Mouse (Mus musculus) forebrain, embryonic 13.5 days (tissue): ENCODE results near the gene A730049H05Rik. TPM values are rescaled to one million over a fixed set of nuclear protein-coding genes. Genes with fewer than 3 reads are reported as not detected.

Experiments
- ATAC-seq: fragments of 200-750 bp; cut with Nextera tagmentation; 2 replicates; pipeline ENCODE4 v1.8.0; 2017
- H3K27ac ChIP-seq: fragments of 300-500 bp; sonication (generic); 2 replicates; pipeline ENCODE4 v1.5.1; 2015; ENCODE audit warnings: inconsistent platforms, mild to moderate bottlenecking, moderate library complexity
- H3K27me3 ChIP-seq: fragments of 300-500 bp; sonication (generic); 2 replicates; pipeline ENCODE4 v1.6.1; 2015; ENCODE audit warnings: mild to moderate bottlenecking, inconsistent platforms
- H3K36me3 ChIP-seq: fragments of 300-500 bp; sonication (generic); 2 replicates; pipeline ENCODE4 v1.6.1; 2015; ENCODE audit warnings: mild to moderate bottlenecking, inconsistent platforms; ENCODE audit not compliant: poor library complexity, severe bottlenecking
- H3K4me1 ChIP-seq: fragments of 300-500 bp; sonication (generic); 2 replicates; pipeline ENCODE4 v1.6.1; 2015; ENCODE audit warnings: inconsistent platforms
- H3K4me2 ChIP-seq: fragments of 300-500 bp; sonication (generic); 2 replicates; pipeline ENCODE4 v1.6.1; 2015; ENCODE audit warnings: inconsistent platforms, mild to moderate bottlenecking, moderate library complexity
- H3K4me3 ChIP-seq: fragments of 300-500 bp; sonication (generic); 2 replicates; pipeline ENCODE4 v1.5.1; 2015; ENCODE audit warnings: mild to moderate bottlenecking, inconsistent platforms
- H3K9ac ChIP-seq: fragments of 300-500 bp; sonication (generic); 2 replicates; pipeline ENCODE4 v1.6.1; 2015; ENCODE audit warnings: mild to moderate bottlenecking, inconsistent platforms
- H3K9me3 ChIP-seq: fragments of 300-500 bp; sonication (generic); replicated peaks from 2 replicates; pipeline ENCODE4 v1.6.1; 2016; ENCODE audit warnings: inconsistent platforms
- WGBS: fragments of 180-500 bp; shearing (Covaris S2); methylation state at CpG from one replicate; pipeline ENCODE4 v1.1.7; 2015; 5-methylcytosine and 5-hydroxymethylcytosine counted together
- polyA plus RNA-seq: library from polyadenylated mRNA; unstranded; fragments of >200 nt; fragmentation: Nextera tagmentation; extraction: Ambion mirVana; gene quantifications from 2 replicates; pipeline ENCODE4 v1.2.1, GENCODE M21; 2015

The A730049H05Rik gene
- polyA plus RNA-seq, 1 experiment from 2014 or later: 0.25 TPM

DNA sequence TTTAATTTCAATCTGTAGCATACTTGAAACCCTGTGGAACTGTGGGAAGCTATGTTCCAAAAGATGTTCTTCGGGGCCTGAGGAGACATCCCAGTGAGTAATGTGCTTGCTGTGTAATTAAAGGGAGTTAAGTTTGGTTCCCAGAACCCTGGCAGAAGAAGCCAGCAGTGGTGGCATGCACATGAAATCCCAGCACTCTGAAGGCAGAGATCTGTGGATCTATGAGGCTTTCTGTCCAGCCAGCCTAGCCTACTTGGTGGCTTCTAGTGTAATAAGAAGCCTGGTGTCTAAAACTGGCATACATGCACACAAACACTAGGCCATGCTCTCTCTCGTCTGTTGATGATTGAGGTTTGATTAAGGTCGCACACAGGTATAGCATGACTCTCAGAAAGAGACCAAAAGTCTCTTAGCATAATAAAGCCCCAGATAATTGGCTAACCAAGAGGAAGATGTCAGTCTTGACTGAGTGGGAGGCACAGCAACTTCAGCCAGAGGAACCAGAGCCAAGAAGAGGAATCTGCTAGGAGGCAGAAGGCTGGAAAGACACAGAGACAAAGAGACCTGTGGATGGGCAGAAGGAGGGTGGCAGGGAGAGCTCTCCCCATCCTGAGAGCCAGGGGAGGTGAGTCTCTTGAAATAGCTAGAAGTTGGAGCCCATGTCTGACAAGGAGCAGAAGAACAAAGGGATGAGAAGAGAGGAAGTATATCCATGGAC is 11.9 kb upstream of the A730049H05Rik start:
- WGBS: 90% methylated on average over 3 of the region's 3 CpGs

DNA sequence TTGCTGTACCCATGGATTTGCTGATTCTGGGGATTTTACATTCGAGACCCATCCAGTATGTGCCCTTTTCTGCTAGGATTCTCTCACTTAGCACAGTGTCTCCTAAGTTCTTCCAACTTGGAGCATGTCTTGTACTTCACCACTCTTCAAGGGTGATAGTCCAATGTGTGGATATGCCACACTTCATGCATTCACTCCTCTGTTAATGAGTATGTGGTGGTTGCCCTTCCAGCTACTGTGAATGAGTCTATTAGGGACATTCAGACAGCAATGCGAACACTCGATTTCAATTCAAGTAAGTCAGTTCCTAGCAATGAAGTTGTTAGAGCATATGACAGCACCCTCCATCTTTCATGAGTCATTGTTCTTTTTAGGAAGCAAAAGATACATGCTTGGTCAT is 6.5 kb upstream of the A730049H05Rik start:
- 86% methylated on average over 3 of the region's 3 CpGs for WGBS

More for the DNA sequence above, 11.9 kb upstream of the A730049H05Rik start:
- Histone ChIP-seq H3K36me3 (no peaks in the 10 kb centered on the region), H3K9me3 (no peaks in the 10 kb centered on the region), H3K4me1 (no peaks in the 10 kb centered on the region), H3K9ac (no peak overlapping the region), H3K4me3 (no peak overlapping the region), H3K27ac (no peak overlapping the region), H3K27me3 (no peaks in the 10 kb centered on the region), H3K4me2 (no peak overlapping the region)
- ATAC-seq: no peak

DNA sequence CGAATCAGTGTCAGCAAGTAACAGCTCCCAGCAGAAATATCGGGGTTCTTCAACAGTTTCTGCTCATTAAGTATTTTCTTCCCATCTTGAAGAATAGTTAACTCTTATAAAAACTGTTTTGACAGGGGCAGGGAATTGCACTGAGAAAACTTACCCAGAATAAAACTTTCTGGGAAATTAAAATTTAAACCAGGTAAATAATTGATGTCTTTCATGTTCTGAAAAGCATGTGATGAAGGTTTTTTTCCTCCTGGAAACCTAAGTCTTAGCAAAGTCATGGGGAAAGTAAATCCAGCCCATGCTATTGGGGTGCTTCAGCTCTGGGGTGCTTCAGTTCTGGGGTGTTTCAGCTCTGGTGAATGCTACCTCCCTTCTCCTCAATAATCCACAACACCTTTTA is 5.7 kb upstream of the A730049H05Rik start:
- no peaks in the 10 kb centered on the region for H3K9me3 ChIP-seq
- no peak overlapping the region for H3K9ac ChIP-seq
- H3K36me3 ChIP-seq: no peaks in the 10 kb centered on the region
- H3K27me3 ChIP-seq: no peaks in the 10 kb centered on the region
- ATAC-seq: no peak
- H3K4me2 ChIP-seq: no peak overlapping the region
- no peak overlapping the region for H3K4me3 ChIP-seq
- H3K27ac ChIP-seq: no peak overlapping the region
- 92% methylated on average over 2 of the region's 2 CpGs for WGBS
- H3K4me1 ChIP-seq: peaks cover 5% of the 10 kb centered on the region; the same call in 1 of the 2 replicates

More for the DNA sequence above, 6.5 kb upstream of the A730049H05Rik start:
- Histone ChIP-seq H3K4me2 (no peak overlapping the region), H3K4me3 (no peak overlapping the region), H3K27me3 (no peaks in the 10 kb centered on the region), H3K36me3 (no peaks in the 10 kb centered on the region), H3K9me3 (no peaks in the 10 kb centered on the region), H3K27ac (no peak overlapping the region), H3K4me1 (peaks cover 4% of the 10 kb centered on the region; the same call in 1 of the 2 replicates), H3K9ac (no peak overlapping the region)
- ATAC-seq: no peak

DNA sequence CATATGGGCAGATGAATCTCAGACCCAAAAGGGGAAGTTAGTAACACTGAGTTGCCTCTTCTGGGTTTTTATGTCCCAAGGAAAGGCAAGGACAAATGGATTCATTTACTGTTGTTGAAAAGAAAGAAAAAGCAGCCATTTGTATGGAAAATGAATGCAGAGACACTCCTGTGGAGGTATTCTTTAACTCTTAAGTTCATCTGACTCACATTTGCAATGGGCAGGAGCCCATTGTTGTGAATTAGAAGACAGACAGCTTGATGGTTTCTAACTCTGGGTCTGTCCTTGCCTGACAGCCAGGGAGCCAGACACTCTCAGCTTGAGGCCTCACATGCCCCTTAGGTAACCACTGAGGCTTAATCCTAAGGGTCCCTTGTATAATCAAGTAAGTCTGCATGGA is 4.7 kb upstream of the A730049H05Rik start:
- Histone ChIP-seq H3K4me1 (peaks cover 15% of the 10 kb centered on the region), H3K4me2 (no peak overlapping the region)
- ATAC-seq: no peak

DNA sequence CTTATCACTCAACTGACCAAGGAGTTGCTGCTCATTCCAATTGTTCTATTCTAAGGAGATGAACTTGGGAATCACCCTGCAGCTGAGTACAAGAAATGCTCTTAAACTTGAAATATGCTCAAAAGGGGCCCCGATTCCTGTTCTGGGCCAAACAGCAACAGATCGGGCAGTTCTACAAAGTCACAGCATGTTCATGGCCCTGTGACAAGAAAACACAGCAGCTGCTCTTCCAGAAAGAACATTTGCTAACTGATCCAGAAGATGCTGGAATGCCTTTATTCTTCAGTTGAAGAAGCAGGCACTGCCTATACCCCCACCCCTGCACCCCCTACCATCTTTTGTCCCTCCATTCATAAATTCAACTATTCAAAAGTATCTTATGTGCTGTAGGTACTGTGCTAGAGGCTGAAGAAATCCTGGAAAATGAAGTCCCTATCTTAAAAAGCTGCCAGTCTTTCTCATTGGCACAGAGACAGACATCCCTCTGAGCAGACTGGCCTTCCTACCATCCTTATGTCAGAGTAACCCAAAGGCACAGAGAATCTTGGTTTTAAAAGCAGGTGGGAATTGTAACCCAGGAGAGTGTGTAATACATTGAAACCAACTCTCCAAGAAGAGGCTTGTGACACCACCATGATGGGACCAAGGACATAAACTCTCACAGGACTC is 3.4 kb upstream of the A730049H05Rik start:
- WGBS: 52% methylated on average over 2 of the region's 2 CpGs

More for the DNA sequence above, 4.7 kb upstream of the A730049H05Rik start:
- no peak overlapping the region for H3K9ac ChIP-seq
- H3K4me3 ChIP-seq: no peak overlapping the region
- no peaks in the 10 kb centered on the region for H3K36me3 ChIP-seq
- H3K27ac ChIP-seq: no peak overlapping the region
- H3K9me3 ChIP-seq: no peaks in the 10 kb centered on the region
- H3K27me3 ChIP-seq: no peaks in the 10 kb centered on the region

DNA sequence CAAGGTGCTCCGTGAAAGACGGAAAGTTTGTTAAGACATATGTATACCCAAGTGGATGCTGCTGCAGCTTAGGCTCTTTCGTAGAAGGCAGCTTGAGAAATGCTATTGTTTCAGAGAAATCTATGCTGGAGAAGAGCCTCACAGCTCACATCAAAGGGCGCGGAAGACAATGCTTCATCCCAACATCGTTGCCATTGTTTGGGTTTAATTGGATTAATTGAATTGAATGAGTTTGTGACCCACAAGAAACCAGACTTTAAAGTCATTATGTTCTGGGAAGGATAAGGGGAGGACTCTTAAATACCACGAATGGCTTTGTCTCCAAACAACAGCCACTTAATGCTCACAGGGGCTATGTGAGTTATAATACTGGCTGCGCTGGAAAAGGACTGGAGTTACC is 1.4 kb downstream of the A730049H05Rik start:
- Histone ChIP-seq H3K4me2 (no peak overlapping the region), H3K27ac (no peak overlapping the region), H3K4me1 (peaks cover 29% of the 10 kb centered on the region), H3K4me3 (no peak overlapping the region), H3K9ac (no peak overlapping the region), H3K27me3 (peaks cover 6% of the 10 kb centered on the region), H3K9me3 (no peaks in the 10 kb centered on the region), H3K36me3 (no peaks in the 10 kb centered on the region)
- 9% methylated on average over 8 of the region's 8 CpGs for WGBS
- ATAC-seq: no peak

More for the DNA sequence above, 3.4 kb upstream of the A730049H05Rik start:
- Histone ChIP-seq H3K9ac (no peak overlapping the region), H3K4me3 (no peak overlapping the region), H3K4me1 (peaks cover 22% of the 10 kb centered on the region), H3K4me2 (no peak overlapping the region), H3K9me3 (no peaks in the 10 kb centered on the region), H3K27ac (no peak overlapping the region), H3K27me3 (peaks cover 3% of the 10 kb centered on the region; the same call in 1 of the 2 replicates), H3K36me3 (no peaks in the 10 kb centered on the region)
- no peak for ATAC-seq

DNA sequence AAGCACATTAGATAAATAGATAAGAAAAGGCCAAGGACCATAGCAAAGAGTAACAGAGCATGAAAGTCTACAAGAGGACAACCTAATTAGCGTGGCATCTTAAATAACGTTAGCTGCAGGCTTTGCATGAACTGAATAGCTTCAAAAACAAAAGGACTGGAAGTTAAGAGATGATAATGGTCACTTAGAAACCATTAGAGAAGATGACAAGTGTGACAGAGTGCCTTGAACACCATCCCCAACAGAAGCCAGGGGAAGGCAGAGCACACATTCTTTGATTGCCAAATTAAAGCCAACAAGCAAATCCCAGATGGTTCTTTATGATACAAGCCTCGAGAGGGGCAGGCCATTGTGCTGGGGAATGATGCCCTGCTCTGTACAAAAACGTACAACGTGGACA is 5.3 kb downstream of the A730049H05Rik start:
- Histone ChIP-seq H3K36me3 (no peaks in the 10 kb centered on the region), H3K9me3 (no peaks in the 10 kb centered on the region), H3K9ac (no peak overlapping the region), H3K27me3 (peaks cover 6% of the 10 kb centered on the region), H3K4me2 (no peak overlapping the region), H3K27ac (no peak overlapping the region), H3K4me3 (no peak overlapping the region), H3K4me1 (peaks cover 15% of the 10 kb centered on the region)
- no peak for ATAC-seq
- 11% methylated on average over 5 of the region's 5 CpGs for WGBS

DNA sequence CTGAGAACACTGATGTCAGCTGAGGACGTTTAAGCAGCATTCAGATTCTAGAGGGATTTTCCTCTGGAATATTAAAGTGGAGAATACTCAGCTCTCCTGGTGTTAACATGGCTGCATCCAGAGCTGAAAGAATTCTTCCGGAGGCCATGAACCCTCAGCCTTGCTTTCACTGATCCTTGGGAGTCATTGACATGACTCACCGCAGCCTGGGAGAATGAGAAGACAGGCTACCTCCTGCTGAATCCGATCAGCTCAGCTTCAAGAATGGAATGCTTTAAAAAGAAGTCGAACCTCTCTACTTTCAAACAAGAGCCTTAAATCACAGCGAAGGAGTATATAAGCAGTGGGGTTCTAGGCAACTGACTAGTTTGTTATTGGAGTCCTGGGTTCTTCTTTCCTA is 5.7 kb downstream of the A730049H05Rik start:
- Histone ChIP-seq H3K9me3 (no peaks in the 10 kb centered on the region), H3K27ac (no peak overlapping the region), H3K27me3 (peaks cover 3% of the 10 kb centered on the region), H3K9ac (no peak overlapping the region), H3K4me3 (no peak overlapping the region), H3K4me1 (peaks cover 12% of the 10 kb centered on the region), H3K36me3 (no peaks in the 10 kb centered on the region), H3K4me2 (no peak overlapping the region)
- ATAC-seq: no peak
- 31% methylated on average over 6 of the region's 6 CpGs for WGBS

DNA sequence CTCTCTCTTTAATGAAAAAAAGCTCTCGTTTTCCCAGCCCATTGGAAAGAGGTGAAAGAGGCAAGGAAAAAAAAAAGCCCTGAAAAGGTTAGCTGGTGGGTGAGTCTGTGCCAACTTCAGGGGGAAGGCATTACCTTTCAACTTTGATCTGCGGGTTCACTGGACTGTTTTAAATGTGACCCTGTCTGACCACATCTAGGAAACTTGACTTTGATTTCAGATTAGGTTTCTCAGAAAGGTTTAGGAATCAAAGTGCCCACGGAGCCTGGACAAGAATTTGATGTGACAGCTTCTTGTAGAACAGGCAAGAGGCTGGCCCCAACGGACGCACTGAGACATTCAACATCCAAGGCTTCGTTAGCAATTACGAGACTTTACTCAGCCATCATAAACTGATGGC is 7.7 kb downstream of the A730049H05Rik start:
- no peak overlapping the region for H3K4me2 ChIP-seq
- no peak overlapping the region for H3K4me3 ChIP-seq
- WGBS: 39% methylated on average over 7 of the region's 7 CpGs

DNA sequence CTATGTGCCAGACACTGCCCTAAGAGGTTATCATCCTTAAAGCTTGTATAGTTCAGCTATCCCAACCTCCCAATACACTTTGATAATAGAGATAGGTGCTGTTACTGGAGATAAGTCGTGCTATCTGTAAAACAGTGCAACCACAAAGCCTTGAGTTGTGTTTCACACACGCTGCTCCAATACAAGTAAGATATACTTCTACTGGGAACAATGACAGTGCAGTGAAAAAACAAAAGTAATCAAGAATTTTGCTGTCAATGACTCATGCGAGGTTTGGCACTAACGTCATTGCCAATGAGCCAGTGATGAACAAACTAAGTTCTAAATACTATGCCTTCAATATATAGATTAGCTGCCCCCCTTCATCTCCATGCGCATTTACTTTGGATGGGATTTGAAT is 10.3 kb downstream of the A730049H05Rik start:
- Histone ChIP-seq H3K9ac (no peak overlapping the region), H3K4me3 (no peak overlapping the region), H3K27ac (no peak overlapping the region), H3K27me3 (no peaks in the 10 kb centered on the region), H3K4me2 (no peak overlapping the region), H3K9me3 (no peaks in the 10 kb centered on the region), H3K36me3 (no peaks in the 10 kb centered on the region), H3K4me1 (peaks cover 5% of the 10 kb centered on the region)
- WGBS: 85% methylated on average over 5 of the region's 5 CpGs
- ATAC-seq: no peak

More for the DNA sequence above, 7.7 kb downstream of the A730049H05Rik start:
- peaks cover 7% of the 10 kb centered on the region for H3K4me1 ChIP-seq
- no peaks in the 10 kb centered on the region for H3K27me3 ChIP-seq
- no peaks in the 10 kb centered on the region for H3K9me3 ChIP-seq
- no peaks in the 10 kb centered on the region for H3K36me3 ChIP-seq
- H3K27ac ChIP-seq: no peak overlapping the region
- no peak for ATAC-seq
- no peak overlapping the region for H3K9ac ChIP-seq

DNA sequence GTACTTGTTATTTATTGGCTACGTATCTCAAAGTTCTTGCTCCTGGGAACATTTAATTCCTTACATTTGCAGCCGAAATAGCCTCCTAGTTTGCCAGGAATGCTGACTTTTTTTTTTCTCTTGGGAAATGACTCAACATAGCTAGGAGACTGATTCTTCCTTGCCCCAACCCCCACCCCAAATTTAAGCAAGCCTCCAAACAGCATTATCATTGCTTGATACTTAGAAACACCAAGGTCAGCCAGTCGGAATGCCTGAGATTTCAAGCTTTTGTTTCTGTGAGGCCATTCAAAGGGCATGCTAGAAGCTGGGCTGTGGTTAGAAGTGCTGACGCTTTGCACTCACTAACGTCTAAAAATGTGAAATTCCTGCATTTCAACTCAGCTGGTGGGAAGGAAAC is 11.1 kb downstream of the A730049H05Rik start:
- Histone ChIP-seq H3K4me1 (no peaks in the 10 kb centered on the region), H3K9me3 (no peaks in the 10 kb centered on the region), H3K4me3 (no peak overlapping the region), H3K4me2 (no peak overlapping the region), H3K27ac (no peak overlapping the region), H3K27me3 (no peaks in the 10 kb centered on the region), H3K36me3 (no peaks in the 10 kb centered on the region), H3K9ac (no peak overlapping the region)
- ATAC-seq: no peak
- WGBS: 49% methylated on average over 5 of the region's 5 CpGs

DNA sequence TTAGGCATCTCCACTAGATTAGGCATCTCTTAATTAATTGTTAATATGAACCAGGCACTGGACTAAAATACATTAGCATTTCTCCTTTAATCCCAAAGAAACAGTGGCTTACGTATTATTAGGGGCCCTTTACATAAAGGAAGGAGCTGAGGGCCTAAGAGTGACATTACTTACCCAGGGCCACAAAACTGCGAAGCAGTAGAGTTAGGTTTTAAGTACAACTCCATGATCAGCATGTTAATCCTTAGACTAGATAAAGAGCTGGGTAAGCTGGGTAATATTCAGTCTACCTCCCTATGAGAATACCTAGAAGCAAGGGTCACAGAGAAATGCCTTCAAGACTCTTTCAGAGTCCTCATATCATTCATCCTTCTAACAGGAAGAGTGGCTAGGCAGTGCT is 12.9 kb downstream of the A730049H05Rik start:
- Histone ChIP-seq H3K4me3 (no peak overlapping the region), H3K4me2 (no peak overlapping the region), H3K9ac (no peak overlapping the region), H3K4me1 (no peaks in the 10 kb centered on the region), H3K27ac (no peak overlapping the region), H3K9me3 (no peaks in the 10 kb centered on the region), H3K36me3 (no peaks in the 10 kb centered on the region), H3K27me3 (no peaks in the 10 kb centered on the region)
- ATAC-seq: no peak
- 85% methylated on average over 2 of the region's 2 CpGs for WGBS
